Mouse (Mus musculus): Measurements from ENCODE around the gene Sspo. TPM values are rescaled to one million over a fixed set of nuclear protein-coding genes. Genes with fewer than 3 reads are reported as not detected.

Gene Sspo
- polyA plus RNA-seq (2015; fragmentation: Nextera tagmentation; extraction: Ambion mirVana): 0.25 and 0.46 TPM in 2 replicates

DNA sequence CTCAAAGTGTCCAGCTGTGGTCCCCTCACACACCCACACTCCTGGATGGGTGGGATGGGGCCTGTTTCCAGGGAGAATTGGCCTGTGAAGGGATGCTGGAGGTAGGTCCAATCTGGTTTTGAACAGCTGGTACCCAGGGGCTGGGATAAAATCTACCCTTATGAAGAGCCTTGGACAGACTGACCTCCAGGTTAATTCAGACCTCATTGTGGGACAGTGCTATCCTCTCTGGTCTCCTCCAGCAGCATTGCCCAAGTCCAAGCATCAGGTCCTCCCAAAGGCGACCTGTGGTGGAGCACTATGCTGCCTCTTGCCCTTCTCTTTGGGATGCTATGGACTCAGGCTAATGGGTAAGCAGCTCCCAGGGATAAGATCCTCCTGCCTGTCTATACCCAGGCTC is at the start of gene Sspo:
TSS of gene Sspo (plus strand) at position 301 of the 400 bp plus-strand sequence.
- no peaks in the 10 kb centered on the region for H3K9me3 ChIP-seq
- no peak within 1 kb of the TSS for H3K27ac ChIP-seq
- H3K27me3 ChIP-seq: no peaks in the 10 kb centered on the region
- no peak within 1 kb of the TSS for H3K4me2 ChIP-seq
- peaks cover under 1% of the 10 kb centered on the region; the same call in 1 of the 2 replicates for H3K36me3 ChIP-seq
- 76% methylated on average over 1 of the region's 1 CpGs for WGBS
- ATAC-seq (ENCODE audit: insufficient number of reproducible peaks, insufficient read depth, low FRiP score, low TSS enrichment, low read depth): no peak
- H3K4me3 ChIP-seq: no peak within 1 kb of the TSS
- peaks cover 17% of the 10 kb centered on the region for H3K4me1 ChIP-seq
- H3K9ac ChIP-seq: no peak within 1 kb of the TSS

DNA sequence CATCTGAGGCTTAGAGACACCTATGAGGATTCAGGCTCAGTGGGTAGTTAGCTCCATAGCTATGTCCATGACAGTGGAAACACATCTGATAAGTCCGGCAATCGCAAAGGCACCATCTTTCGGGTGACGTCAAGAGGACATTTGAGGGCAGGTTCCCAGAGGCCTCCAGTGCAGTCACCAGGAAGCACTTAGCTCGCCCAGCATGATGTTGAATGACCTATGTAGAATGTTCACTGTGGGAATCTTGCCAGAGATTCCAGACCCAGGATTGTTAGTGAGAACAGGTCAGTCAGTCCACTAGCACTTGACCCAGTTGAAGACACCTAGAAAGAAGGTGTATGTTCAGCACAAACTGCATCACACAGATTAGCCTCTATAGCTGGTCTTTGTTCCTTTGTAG is 48.1 kb upstream of the Sspo start:
- ATAC-seq (ENCODE audit: insufficient number of reproducible peaks, insufficient read depth, low FRiP score, low TSS enrichment, low read depth): no peak
- H3K27ac ChIP-seq: no peak overlapping the region
- WGBS: 97% methylated on average over 5 of the region's 5 CpGs
- H3K4me1 ChIP-seq: peaks cover 22% of the 10 kb centered on the region
- H3K4me2 ChIP-seq: no peak overlapping the region
- peaks cover 14% of the 10 kb centered on the region for H3K36me3 ChIP-seq
- H3K4me3 ChIP-seq: no peak overlapping the region
- no peak overlapping the region for H3K9ac ChIP-seq
- no peaks in the 10 kb centered on the region for H3K9me3 ChIP-seq
- no peaks in the 10 kb centered on the region for H3K27me3 ChIP-seq

DNA sequence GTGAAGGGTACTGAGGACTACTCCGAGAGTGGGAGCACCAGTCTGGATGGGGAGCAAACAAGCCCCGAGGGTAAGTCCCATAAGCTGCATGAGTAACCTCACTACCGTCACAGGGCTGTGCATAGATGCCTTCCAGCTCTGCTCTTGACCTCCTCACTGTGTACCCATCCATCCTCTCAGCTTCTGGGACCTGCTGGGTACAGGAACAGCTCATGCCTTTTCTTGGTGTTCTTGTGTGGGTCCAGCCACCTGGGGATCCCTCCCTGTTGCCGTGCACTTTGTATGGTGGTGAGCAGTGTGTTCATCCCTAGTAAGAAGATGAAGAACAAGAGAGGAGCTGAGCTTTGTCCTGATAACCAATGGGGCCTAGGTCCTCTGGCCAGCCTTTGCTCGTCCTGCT is 44.0 kb upstream of the Sspo start:
- H3K4me1 ChIP-seq: no peaks in the 10 kb centered on the region
- H3K9ac ChIP-seq: no peak overlapping the region
- H3K36me3 ChIP-seq: peaks cover 54% of the 10 kb centered on the region
- no peaks in the 10 kb centered on the region for H3K27me3 ChIP-seq
- H3K4me3 ChIP-seq: no peak overlapping the region
- 92% methylated on average over 5 of the region's 5 CpGs for WGBS
- no peak overlapping the region for H3K27ac ChIP-seq
- no peak for ATAC-seq (ENCODE audit: insufficient number of reproducible peaks, insufficient read depth, low FRiP score, low TSS enrichment, low read depth)
- H3K9me3 ChIP-seq: no peaks in the 10 kb centered on the region
- H3K4me2 ChIP-seq: no peak overlapping the region

DNA sequence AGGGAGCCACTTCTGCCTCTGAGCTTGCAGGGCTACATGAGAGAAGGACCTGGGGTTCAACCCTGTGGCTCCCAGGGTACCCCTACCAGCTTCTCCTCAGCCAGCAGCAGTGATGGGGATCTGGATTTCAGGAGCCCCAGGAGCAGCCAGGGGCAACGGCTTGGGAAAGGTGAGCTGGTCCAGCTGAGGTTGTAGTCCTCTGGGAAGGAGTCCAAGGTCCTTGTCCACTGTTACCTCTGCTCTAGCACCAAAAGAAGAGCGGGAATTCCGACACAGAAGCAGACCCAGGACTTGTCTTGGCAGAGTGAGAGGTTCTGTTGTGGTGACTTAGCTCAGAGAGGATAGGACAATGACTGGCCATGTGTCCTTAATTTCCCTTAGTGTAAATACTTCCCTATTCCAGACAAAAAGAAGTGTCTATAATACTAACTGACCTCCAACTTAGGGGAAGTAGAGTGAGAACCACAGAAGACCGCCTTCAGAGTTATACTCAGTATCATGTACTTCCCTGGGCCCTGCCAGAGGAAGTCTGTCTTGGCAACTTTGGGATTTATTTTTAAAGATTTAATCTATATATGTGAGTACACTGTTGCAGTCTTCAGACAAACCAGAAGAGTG is 38.2 kb upstream of the Sspo start:
- H3K9me3 ChIP-seq: no peaks in the 10 kb centered on the region
- WGBS: 92% methylated on average over 4 of the region's 4 CpGs
- no peak for ATAC-seq (ENCODE audit: insufficient number of reproducible peaks, insufficient read depth, low FRiP score, low TSS enrichment, low read depth)
- no peak overlapping the region for H3K4me3 ChIP-seq
- no peaks in the 10 kb centered on the region for H3K27me3 ChIP-seq
- H3K27ac ChIP-seq: no peak overlapping the region
- no peak overlapping the region for H3K9ac ChIP-seq
- no peak overlapping the region for H3K4me2 ChIP-seq
- H3K36me3 ChIP-seq: peaks cover 98% of the 10 kb centered on the region
- no peaks in the 10 kb centered on the region for H3K4me1 ChIP-seq

DNA sequence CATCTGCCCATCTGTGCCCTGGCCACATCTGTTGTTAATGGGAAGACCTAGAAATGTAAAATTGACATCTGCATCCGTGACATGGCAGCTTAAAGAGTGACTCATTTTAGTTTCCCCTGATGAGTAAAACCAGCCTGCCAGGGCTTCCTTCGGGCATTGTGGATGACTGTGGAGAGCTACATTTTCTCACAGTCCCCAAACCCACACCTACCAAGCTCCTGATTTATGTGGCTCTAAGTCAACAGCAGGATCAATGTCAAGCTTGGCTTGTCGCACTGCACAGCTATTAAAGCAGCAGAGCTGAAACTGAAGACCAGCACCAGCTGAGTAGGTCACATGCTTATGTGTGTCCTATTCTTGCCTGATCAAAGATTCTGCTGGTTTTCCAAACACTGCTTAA is 37.5 kb upstream of the Sspo start:
- Histone ChIP-seq H3K27ac (no peak overlapping the region; the same call in 1 of the 2 replicates), H3K36me3 (peaks cover 98% of the 10 kb centered on the region), H3K4me3 (no peak overlapping the region), H3K9ac (no peak overlapping the region), H3K27me3 (no peaks in the 10 kb centered on the region), H3K4me2 (no peak overlapping the region), H3K9me3 (no peaks in the 10 kb centered on the region), H3K4me1 (no peaks in the 10 kb centered on the region)
- no peak for ATAC-seq (ENCODE audit: insufficient number of reproducible peaks, insufficient read depth, low FRiP score, low TSS enrichment, low read depth)
- WGBS: 63% methylated on average over 3 of the region's 3 CpGs

DNA sequence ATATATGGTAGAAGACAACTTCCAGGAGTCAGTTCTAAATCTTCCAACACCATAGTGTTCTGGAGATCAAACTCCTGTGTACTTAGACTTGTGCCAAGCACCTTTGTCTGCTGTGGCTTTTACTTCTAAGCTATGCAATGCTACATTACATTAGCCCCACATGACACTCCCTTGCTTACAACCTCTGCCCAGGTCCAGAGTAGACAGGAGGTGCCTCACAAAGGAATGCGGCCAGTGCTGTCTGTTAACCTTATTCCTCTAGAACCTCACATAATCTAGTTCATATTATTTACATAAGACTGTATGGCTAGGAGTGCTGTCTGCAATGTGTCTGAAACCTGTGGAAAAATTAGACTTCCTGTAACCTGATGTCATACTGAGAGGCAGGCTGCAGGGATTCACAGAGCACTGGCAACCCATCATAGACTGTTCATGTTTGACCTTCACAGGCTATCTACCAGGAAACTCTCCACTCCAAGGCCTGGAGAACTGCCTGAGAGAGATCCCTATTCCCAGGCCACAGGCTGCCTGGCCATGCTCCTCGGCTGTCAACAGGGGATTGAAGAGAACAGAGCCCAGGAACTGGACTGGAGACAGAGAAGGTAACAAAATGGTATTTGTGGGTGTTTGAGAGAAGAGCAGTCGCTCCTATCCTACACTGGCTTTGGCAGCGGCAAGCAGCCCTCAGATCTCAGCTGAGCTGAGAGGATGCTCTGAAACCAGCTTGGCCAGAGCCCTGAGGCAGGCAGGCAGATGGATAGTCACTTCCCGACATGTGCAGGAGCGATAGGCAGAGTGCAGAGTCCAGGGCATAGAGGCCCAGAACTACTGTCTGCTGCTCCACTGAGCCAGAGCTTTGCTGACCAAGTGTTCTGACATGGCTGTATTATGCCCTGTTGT is 36.6 kb upstream of the Sspo start:
- Histone ChIP-seq H3K9me3 (no peaks in the 10 kb centered on the region), H3K36me3 (peaks cover 100% of the 10 kb centered on the region), H3K4me2 (no peak overlapping the region), H3K9ac (no peak overlapping the region), H3K27ac (no peak overlapping the region), H3K4me3 (no peak overlapping the region), H3K27me3 (no peaks in the 10 kb centered on the region), H3K4me1 (no peaks in the 10 kb centered on the region)
- no peak for ATAC-seq (ENCODE audit: insufficient number of reproducible peaks, insufficient read depth, low FRiP score, low TSS enrichment, low read depth)
- WGBS: 93% methylated on average over 6 of the region's 6 CpGs

DNA sequence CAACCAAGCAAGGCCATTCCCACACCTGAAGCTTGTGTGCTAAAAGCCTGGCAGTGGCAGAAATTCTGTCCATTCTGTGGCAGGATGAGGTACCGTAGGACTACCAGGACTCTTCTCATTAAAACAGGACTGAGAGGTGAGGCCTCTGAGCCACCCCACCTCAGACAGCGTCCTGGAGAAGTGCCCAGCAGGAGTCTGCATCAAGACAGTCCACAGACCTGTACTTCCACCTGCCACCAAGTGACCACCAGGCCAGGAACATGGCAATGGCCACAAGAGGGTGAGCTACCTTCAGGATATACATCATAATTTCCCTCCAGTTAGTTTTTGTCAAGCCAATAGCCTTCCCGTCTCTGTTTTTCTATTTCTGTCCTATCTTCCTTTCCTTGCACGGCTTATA is 35.9 kb upstream of the Sspo start:
- H3K4me2 ChIP-seq: no peak overlapping the region
- H3K27ac ChIP-seq: no peak overlapping the region
- peaks cover 100% of the 10 kb centered on the region for H3K36me3 ChIP-seq
- no peak overlapping the region for H3K9ac ChIP-seq
- no peaks in the 10 kb centered on the region for H3K4me1 ChIP-seq
- H3K4me3 ChIP-seq: no peak overlapping the region
- no peaks in the 10 kb centered on the region for H3K9me3 ChIP-seq
- no peak for ATAC-seq (ENCODE audit: insufficient number of reproducible peaks, insufficient read depth, low FRiP score, low TSS enrichment, low read depth)
- 87% methylated on average over 4 of the region's 4 CpGs for WGBS
- H3K27me3 ChIP-seq: no peaks in the 10 kb centered on the region

DNA sequence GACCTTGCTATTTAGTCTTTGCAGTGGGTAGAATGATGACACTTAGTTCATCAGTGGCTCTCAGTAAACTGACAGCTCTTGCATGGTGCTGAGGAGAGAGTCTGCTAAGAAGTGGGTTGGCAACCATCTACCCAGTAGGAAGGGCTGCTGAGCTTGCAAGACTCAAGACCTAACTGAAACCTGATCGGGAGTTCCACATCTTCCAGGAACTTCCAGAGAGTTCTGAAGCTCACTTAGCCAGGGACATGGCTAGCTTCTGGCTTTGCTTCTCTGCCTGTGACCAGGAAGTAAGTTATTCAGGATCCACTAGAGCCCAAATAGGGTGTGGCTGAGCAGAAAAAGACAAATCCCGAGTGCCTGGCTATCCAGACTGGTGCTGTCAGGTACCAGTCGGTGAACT is 35.4 kb upstream of the Sspo start:
- Histone ChIP-seq H3K4me3 (no peak overlapping the region), H3K27me3 (no peaks in the 10 kb centered on the region), H3K9me3 (no peaks in the 10 kb centered on the region), H3K4me1 (no peaks in the 10 kb centered on the region), H3K9ac (no peak overlapping the region), H3K4me2 (no peak overlapping the region), H3K36me3 (peaks cover 100% of the 10 kb centered on the region), H3K27ac (no peak overlapping the region)
- no peak for ATAC-seq (ENCODE audit: insufficient number of reproducible peaks, insufficient read depth, low FRiP score, low TSS enrichment, low read depth)
- WGBS: 88% methylated on average over 3 of the region's 3 CpGs

DNA sequence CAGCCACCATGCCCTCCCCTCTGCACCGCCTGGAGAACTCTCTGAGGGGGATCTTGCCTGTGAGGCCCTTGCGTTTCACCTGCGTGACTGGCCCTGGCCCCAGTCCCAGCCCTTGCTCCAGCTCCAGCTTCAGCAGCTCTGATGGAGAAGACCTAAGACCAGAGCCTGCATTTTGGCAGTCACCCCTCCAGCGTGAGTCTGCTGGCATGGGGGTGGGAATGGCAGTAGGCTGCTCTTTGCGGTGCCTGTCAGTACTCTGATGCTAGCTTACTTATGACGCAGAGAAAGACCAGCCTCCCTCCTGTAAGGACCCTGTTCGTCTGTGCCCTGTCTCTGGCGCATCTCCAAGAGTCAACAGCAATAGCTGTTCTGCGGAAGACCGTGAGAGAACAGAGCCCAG is 34.9 kb upstream of the Sspo start:
- no peak overlapping the region for H3K4me2 ChIP-seq
- no peaks in the 10 kb centered on the region for H3K9me3 ChIP-seq
- no peaks in the 10 kb centered on the region for H3K27me3 ChIP-seq
- ATAC-seq (ENCODE audit: insufficient number of reproducible peaks, insufficient read depth, low FRiP score, low TSS enrichment, low read depth): no peak
- no peak overlapping the region for H3K9ac ChIP-seq
- no peak overlapping the region for H3K4me3 ChIP-seq
- no peaks in the 10 kb centered on the region for H3K4me1 ChIP-seq
- 87% methylated on average over 10 of the region's 10 CpGs for WGBS
- H3K27ac ChIP-seq: no peak overlapping the region
- peaks cover 100% of the 10 kb centered on the region for H3K36me3 ChIP-seq

DNA sequence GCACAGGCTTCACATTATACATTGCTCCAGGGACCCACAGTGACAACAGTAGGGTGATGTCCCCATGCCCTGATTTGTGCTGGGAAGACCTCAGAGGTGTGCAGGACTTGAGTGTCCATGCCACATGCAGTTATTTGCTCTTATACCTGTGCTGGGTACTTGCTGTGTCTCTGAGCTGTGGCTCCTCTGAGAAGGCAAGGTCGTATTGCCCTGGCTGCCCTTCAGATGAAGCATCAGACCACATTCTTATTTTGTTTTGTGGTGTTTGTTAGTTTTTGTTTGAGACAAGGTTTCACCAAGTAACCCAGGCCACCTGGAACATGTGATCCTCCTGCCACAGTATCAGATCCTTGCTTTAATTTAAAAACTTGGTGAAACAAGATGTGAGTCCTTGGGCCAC is 33.1 kb upstream of the Sspo start:
- Histone ChIP-seq H3K4me1 (no peaks in the 10 kb centered on the region), H3K27me3 (no peaks in the 10 kb centered on the region), H3K9ac (no peak overlapping the region), H3K9me3 (no peaks in the 10 kb centered on the region), H3K4me2 (no peak overlapping the region), H3K4me3 (no peak overlapping the region), H3K27ac (no peak overlapping the region), H3K36me3 (peaks cover 90% of the 10 kb centered on the region)
- ATAC-seq (ENCODE audit: insufficient number of reproducible peaks, insufficient read depth, low FRiP score, low TSS enrichment, low read depth): no peak
- 87% methylated on average over 1 of the region's 1 CpGs for WGBS

DNA sequence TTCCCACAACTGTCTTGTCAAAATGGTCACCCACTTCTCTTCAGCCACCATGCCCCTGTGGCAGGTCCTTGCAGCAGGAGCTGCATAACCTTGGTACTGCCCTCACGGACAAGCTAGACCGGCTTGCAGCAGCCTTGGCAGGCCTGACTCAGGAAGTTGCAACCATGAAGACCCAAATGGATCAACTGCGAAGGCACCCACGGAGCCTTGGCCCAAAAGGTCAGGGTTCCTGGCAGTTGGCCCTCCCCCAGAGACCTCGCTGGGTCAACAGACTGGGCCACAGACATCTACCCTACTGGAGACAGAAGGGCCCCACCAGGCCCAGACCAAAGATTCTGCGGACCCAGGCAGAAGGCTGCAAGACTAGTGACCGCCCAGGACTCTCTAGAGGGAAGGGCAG is 32.4 kb upstream of the Sspo start:
- H3K4me2 ChIP-seq: no peak overlapping the region

DNA sequence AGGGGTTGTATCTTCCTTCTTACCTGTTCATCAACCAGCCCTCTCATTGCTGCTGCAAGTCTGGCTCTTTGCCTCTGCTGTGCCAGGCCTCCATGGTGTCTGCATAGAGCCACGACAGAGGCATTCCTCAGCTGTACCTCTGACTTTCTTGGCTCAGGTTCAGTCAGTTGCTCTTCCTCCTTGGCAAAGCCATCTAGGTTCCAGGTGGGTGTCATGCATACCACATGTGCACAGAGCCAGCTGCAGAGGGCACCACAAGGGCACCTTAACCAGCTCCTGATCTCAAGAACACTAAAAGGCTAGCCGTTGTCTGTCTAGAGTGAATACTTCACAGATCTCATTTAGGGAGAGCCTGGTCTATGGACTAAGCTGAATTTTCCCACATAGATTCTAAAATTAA is 31.5 kb upstream of the Sspo start:
- 78% methylated on average over 2 of the region's 2 CpGs for WGBS
- ATAC-seq (ENCODE audit: insufficient number of reproducible peaks, insufficient read depth, low FRiP score, low TSS enrichment, low read depth): no peak

More for the DNA sequence above, 32.4 kb upstream of the Sspo start:
- 93% methylated on average over 7 of the region's 7 CpGs for WGBS
- Histone ChIP-seq H3K9me3 (no peaks in the 10 kb centered on the region), H3K4me3 (no peak overlapping the region), H3K9ac (no peak overlapping the region), H3K27me3 (no peaks in the 10 kb centered on the region), H3K4me1 (peaks cover 3% of the 10 kb centered on the region; the same call in 1 of the 2 replicates), H3K27ac (no peak overlapping the region), H3K36me3 (peaks cover 82% of the 10 kb centered on the region)
- ATAC-seq (ENCODE audit: insufficient number of reproducible peaks, insufficient read depth, low FRiP score, low TSS enrichment, low read depth): no peak

More for the DNA sequence above, 31.5 kb upstream of the Sspo start:
- H3K36me3 ChIP-seq: peaks cover 74% of the 10 kb centered on the region
- no peak overlapping the region for H3K27ac ChIP-seq
- no peak overlapping the region for H3K4me2 ChIP-seq
- no peak overlapping the region for H3K9ac ChIP-seq
- H3K9me3 ChIP-seq: no peaks in the 10 kb centered on the region
- H3K4me3 ChIP-seq: no peak overlapping the region
- H3K4me1 ChIP-seq: peaks cover 4% of the 10 kb centered on the region; the same call in 1 of the 2 replicates
- no peaks in the 10 kb centered on the region for H3K27me3 ChIP-seq
